Mouse (Mus musculus): Measurements from ENCODE around the gene E030018B13Rik.

- TF ChIP-seq POLR2A (IDR thresholded peaks at IDR 0.05; ENCODE audit: low read depth, low read length) (no peak), CTCF (conservative IDR thresholded peaks at IDR 0.05; ENCODE audit: insufficient read depth, insufficient read length, low read depth, low read length) (no peak)
Observed at GRCm38 (mm10) chr7:63947514-63948487, 31.1 kb downstream of the E030018B13Rik start.
